ENCODE assay signal across 8 mouse cellular contexts in the genomic region with DNA sequence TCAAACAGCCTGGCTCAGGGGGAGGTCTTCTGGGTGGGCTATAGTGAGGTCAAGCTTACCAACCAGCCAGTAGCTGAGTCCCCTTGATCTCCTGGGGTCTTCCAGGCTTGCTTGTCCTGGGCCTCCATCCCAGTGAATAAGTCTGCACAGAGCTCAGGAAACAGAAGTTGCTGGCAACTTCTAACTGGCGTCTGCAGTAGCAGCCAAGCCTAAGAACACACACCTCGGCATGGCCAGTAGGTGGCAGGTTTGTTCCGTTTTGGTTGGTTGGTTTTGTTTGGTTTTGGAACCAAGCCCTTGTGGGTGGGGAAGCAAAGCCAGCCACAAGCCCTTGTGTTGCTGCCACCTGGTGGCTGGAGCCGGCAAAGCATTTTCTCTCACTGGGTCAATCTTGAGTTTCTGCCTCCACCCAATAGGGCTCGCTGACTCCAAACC. TPM values are rescaled to one million over a fixed set of nuclear protein-coding genes. Genes with fewer than 3 reads are reported as not detected.
DNase-seq lines count a peak whose midpoint lies in the region; ATAC-seq lines count a peak whose summit lies in the region.

No protein-coding gene starts in this region.

- H3K27ac ChIP-seq in embryonic facial prominence, embryonic 12.5 days = peak overlapping the region; percentile 76
- peak overlapping the region; percentile 52 for H3K27ac ChIP-seq in midbrain, embryonic 12.5 days (replicated peaks)

- peaks cover 23% of the 10 kb centered on the region for H3K36me3 ChIP-seq in embryonic facial prominence, embryonic 12.5 days
- H3K36me3 ChIP-seq in midbrain, embryonic 12.5 days = peaks cover 51% of the 10 kb centered on the region

- peak; percentile 49 for ATAC-seq in embryonic facial prominence, embryonic 12.5 days (ENCODE audit: insufficient number of reproducible peaks, insufficient read depth, low FRiP score, low TSS enrichment)
- peak; percentile 66 for ATAC-seq in midbrain, embryonic 12.5 days (ENCODE audit: low FRiP score, low read depth)

- H3K9ac ChIP-seq in embryonic facial prominence, embryonic 12.5 days = no peak overlapping the region
- 0 out of 2 replicates have a peak overlapping the region, but pooled peaks have one; percentile 6 for H3K9ac ChIP-seq in midbrain, embryonic 12.5 days (replicated peaks)

- WGBS in embryonic facial prominence, embryonic 12.5 days = 0% methylated on average over 5 of the region's 5 CpGs
- 2% methylated on average over 5 of the region's 5 CpGs for WGBS in midbrain, embryonic 12.5 days

- peak; percentile 76 for DNase-seq in 3134 (ENCODE audit: extremely low read depth, insufficient read length, low spot score)
- peak; percentile 93 for DNase-seq in adrenal gland, postnatal 25 days
- peak; percentile 99 for DNase-seq in heart, adult 11 months
- DNase-seq in kidney, adult 11 months = peak; percentile 93
- peak; percentile 96 for DNase-seq in left cerebral cortex, postnatal 4 days
- DNase-seq in skeletal muscle tissue, adult 2 months (ENCODE audit: low read depth, low spot score) = peak; percentile 96

- peaks cover 31% of the 10 kb centered on the region for H3K4me1 ChIP-seq in embryonic facial prominence, embryonic 12.5 days
- peaks cover 33% of the 10 kb centered on the region for H3K4me1 ChIP-seq in midbrain, embryonic 12.5 days

- H3K27me3 ChIP-seq in embryonic facial prominence, embryonic 12.5 days = no peaks in the 10 kb centered on the region
- no peaks in the 10 kb centered on the region for H3K27me3 ChIP-seq in midbrain, embryonic 12.5 days

- no peak overlapping the region; the same call in 1 of the 2 replicates for H3K4me2 ChIP-seq in embryonic facial prominence, embryonic 12.5 days (replicated peaks)
- no peak overlapping the region for H3K4me2 ChIP-seq in midbrain, embryonic 12.5 days (replicated peaks)

- H3K9me3 ChIP-seq in embryonic facial prominence, embryonic 12.5 days = no peaks in the 10 kb centered on the region
- no peaks in the 10 kb centered on the region for H3K9me3 ChIP-seq in midbrain, embryonic 12.5 days

- intact Hi-C loops in left cerebral cortex, postnatal 4 days (cut with DNase I) = loop anchor here (2.0 to 10.0 kb wide), 2 partner anchors 104 to 224 kb away; partner anchors contain the start of gene Sort1

- no peak overlapping the region for H3K4me3 ChIP-seq in embryonic facial prominence, embryonic 12.5 days
- H3K4me3 ChIP-seq in midbrain, embryonic 12.5 days = no peak overlapping the region

RNA-seq across cellular contexts. Expression of gene Psrc1, which starts 5.5 kb away (rescaled TPM):
- 2.5 and 3.7 TPM in 2 replicates for total RNA-seq in adrenal gland, postnatal 25 days (2021)
- 73.4 and 78.1 TPM in 2 replicates for polyA plus RNA-seq in embryonic facial prominence, embryonic 12.5 days (2016; fragmentation: Nextera tagmentation; extraction: Ambion mirVana)
- 1 to 10 TPM; 4.3 to 6.9 TPM for total RNA-seq in left cerebral cortex, postnatal 4 days (2021)
- polyA plus RNA-seq in midbrain, embryonic 12.5 days (2016; fragmentation: Nextera tagmentation; extraction: Ambion mirVana) = 60.6 and 61.9 TPM in 2 replicates

RNA-seq across cellular contexts. Expression of gene Mybphl, which starts 24.4 kb away (rescaled TPM):
- total RNA-seq in adrenal gland, postnatal 25 days (2021) = not detected in 2 replicates
- polyA plus RNA-seq in embryonic facial prominence, embryonic 12.5 days (2016; fragmentation: Nextera tagmentation; extraction: Ambion mirVana) = 0.13 and 0.18 TPM in 2 replicates
- total RNA-seq in left cerebral cortex, postnatal 4 days (2021) = under 1 TPM in 1 of 2 experiments, not detected in 1; 0.30 TPM
- polyA plus RNA-seq in midbrain, embryonic 12.5 days (2016; fragmentation: Nextera tagmentation; extraction: Ambion mirVana) = not detected in 2 replicates

RNA-seq across cellular contexts. Expression of gene Celsr2, which starts 26.2 kb away (rescaled TPM):
- total RNA-seq in adrenal gland, postnatal 25 days (2021) = 6.4 and 7.5 TPM in 2 replicates
- 9.5 and 11.0 TPM in 2 replicates for polyA plus RNA-seq in embryonic facial prominence, embryonic 12.5 days (2016; fragmentation: Nextera tagmentation; extraction: Ambion mirVana)
- 100 to 1,000 TPM; 136 to 149 TPM for total RNA-seq in left cerebral cortex, postnatal 4 days (2021)
- polyA plus RNA-seq in midbrain, embryonic 12.5 days (2016; fragmentation: Nextera tagmentation; extraction: Ambion mirVana) = 73.3 and 78.2 TPM in 2 replicates

RNA-seq across cellular contexts. Expression of gene Sars, which starts 55.9 kb away (rescaled TPM):
- total RNA-seq in adrenal gland, postnatal 25 days (2021) = 170 and 185 TPM in 2 replicates
- polyA plus RNA-seq in embryonic facial prominence, embryonic 12.5 days (2016; fragmentation: Nextera tagmentation; extraction: Ambion mirVana) = 125 and 127 TPM in 2 replicates
- 100 to 1,000 TPM; 194 to 199 TPM for total RNA-seq in left cerebral cortex, postnatal 4 days (2021)
- polyA plus RNA-seq in midbrain, embryonic 12.5 days (2016; fragmentation: Nextera tagmentation; extraction: Ambion mirVana) = 184 and 192 TPM in 2 replicates

Comparison
In these comparisons a context has a peak if more than half of its experiments do, and no peak if none do; other contexts are left out.
1. RNA of gene Celsr2, which starts 26.2 kb away (total RNA-seq): 136 to 149 TPM in left cerebral cortex, postnatal 4 days; 6.4 to 7.5 TPM in adrenal gland, postnatal 25 days; every median in the first group is over 10 times any median in the second.
2. Peak in every context shown above with its lines, with median percentiles within 50 percentile points of each other: DNase-seq.